Mouse (Mus musculus) limb, embryonic 14.5 days (tissue): Measurements from ENCODE around the gene Nxnl1. TPM values are rescaled to one million over a fixed set of nuclear protein-coding genes. Genes with fewer than 3 reads are reported as not detected.

Experiments used
- ATAC-seq: fragments of 200-750 bp; cut with Nextera tagmentation; 2 replicates; pipeline ENCODE4 v1.8.0; 2017; ENCODE audit warnings: low read depth, moderate number of reproducible peaks, moderate TSS enrichment; ENCODE audit not compliant: low FRiP score
- DNase-seq: peaks from one replicate; pipeline ENCODE4 v3.0.0-alpha.2; 2015; ENCODE audit warnings: low spot score
- H3K27ac ChIP-seq: fragments of 300-500 bp; sonication (generic); replicated peaks from 2 replicates; pipeline ENCODE4 v1.5.1; 2014; ENCODE audit warnings: low read depth, mild to moderate bottlenecking, low read length, moderate library complexity, mixed read lengths
- H3K27me3 ChIP-seq: fragments of 300-500 bp; sonication (generic); 2 replicates; pipeline ENCODE4 v1.6.1; 2014; ENCODE audit warnings: low read length, mixed read lengths; ENCODE audit not compliant: control insufficient read depth, insufficient read depth
- H3K36me3 ChIP-seq: fragments of 300-500 bp; sonication (generic); 2 replicates; pipeline ENCODE4 v1.6.1; 2014; ENCODE audit warnings: mild to moderate bottlenecking, low read length, moderate library complexity, mixed read lengths; ENCODE audit not compliant: control insufficient read depth, insufficient read depth
- H3K4me1 ChIP-seq: fragments of 300-500 bp; sonication (generic); 2 replicates; pipeline ENCODE4 v1.6.1; 2014; ENCODE audit warnings: antibody characterized with exemption, low read length, mixed read lengths; ENCODE audit not compliant: control insufficient read depth, insufficient read depth
- H3K4me2 ChIP-seq: fragments of 300-500 bp; sonication (generic); replicated peaks from 2 replicates; pipeline ENCODE4 v1.6.1; 2014; ENCODE audit warnings: low read depth, mild to moderate bottlenecking, low read length, moderate library complexity; ENCODE audit not compliant: severe bottlenecking
- H3K4me3 ChIP-seq: fragments of 300-500 bp; sonication (generic); replicated peaks from 2 replicates; pipeline ENCODE4 v1.5.1; 2014; ENCODE audit warnings: low read length
- H3K9ac ChIP-seq: fragments of 300-500 bp; sonication (generic); 2 replicates; pipeline ENCODE4 v1.6.1; 2014; ENCODE audit warnings: mild to moderate bottlenecking, low read depth, low read length, moderate library complexity; ENCODE audit not compliant: severe bottlenecking
- H3K9me3 ChIP-seq: fragments of 300-500 bp; sonication (generic); 2 replicates; pipeline ENCODE4 v1.6.1; 2016; ENCODE audit warnings: low read length; ENCODE audit not compliant: control insufficient read depth
- POLR2A ChIP-seq: fragments of 200-500 bp; IDR thresholded peaks from 2 replicates; pipeline ENCODE4 v1.8.0; 2012; ENCODE audit warnings: inconsistent platforms, mild to moderate bottlenecking, moderate library complexity, borderline replicate concordance; ENCODE audit not compliant: insufficient read depth, insufficient read length; ENCODE audit errors: extremely low read depth
- WGBS: fragments of 180-500 bp; shearing (Covaris S2); extraction: QIAGEN DNeasy Blood & Tissue Kit; methylation state at CpG from one replicate; pipeline ENCODE4 v1.1.7; 2014; 5-methylcytosine and 5-hydroxymethylcytosine counted together
- polyA plus RNA-seq, 2 experiments: library from polyadenylated mRNA; depleted of rRNA in 1 of 2; stranded (reverse) in 1 of 2; unstranded in 1 of 2; fragments of >200 nt; fragmentation: Nextera tagmentation in 1 of 2; extraction: Ambion mirVana in 1 of 2; gene quantifications; 2 replicates each; pipeline versions ENCODE4 v1.2.1 to v1.2.3; 2012 to 2014

The Nxnl1 gene
- polyA plus RNA-seq, 2 experiments: not detected

GRCm38 (mm10) chr8:71568941-71569340, 2.5 kb upstream of the Nxnl1 start:
- 15% methylated on average over 6 of the region's 6 CpGs for WGBS
- DNase-seq (no peak), ATAC-seq (no peak)
- H3K4me2 ChIP-seq: peak overlapping the region; percentile 88
- peaks cover 11% of the 10 kb centered on the region; the same call in 1 of the 2 replicates for H3K27me3 ChIP-seq
- peak overlapping the region; percentile 54 for H3K4me3 ChIP-seq
- peaks cover 4% of the 10 kb centered on the region for H3K9me3 ChIP-seq
- TF ChIP-seq POLR2A: no peak
- H3K27ac ChIP-seq: peak overlapping the region; percentile 81; the same call in 1 of the 2 replicates
- H3K9ac ChIP-seq: peak overlapping the region; percentile 66; the same call in 1 of the 2 replicates
- no peaks in the 10 kb centered on the region for H3K36me3 ChIP-seq
- H3K4me1 ChIP-seq: peaks cover 31% of the 10 kb centered on the region

GRCm38 (mm10) chr8:71568387-71568937, 2.1 kb upstream of the Nxnl1 start, which contains the start of gene Slc27a1:
TSS of gene Slc27a1 (plus strand) at chr8:71568882.
- ATAC-seq: no peak
- H3K27ac ChIP-seq: peak within 1 kb of the TSS; percentile 81
- DNase-seq: no peak
- peaks cover 31% of the 10 kb centered on the region for H3K4me1 ChIP-seq
- WGBS: 15% methylated on average over 13 of the region's 13 CpGs
- H3K9me3 ChIP-seq: peaks cover 4% of the 10 kb centered on the region
- peak within 1 kb of the TSS; percentile 66 for H3K9ac ChIP-seq
- H3K4me2 ChIP-seq: peak within 1 kb of the TSS; percentile 88
- H3K27me3 ChIP-seq: peaks cover 14% of the 10 kb centered on the region; the same call in 1 of the 2 replicates
- H3K36me3 ChIP-seq: no peaks in the 10 kb centered on the region
- no peak for TF ChIP-seq POLR2A
- H3K4me3 ChIP-seq: peak within 1 kb of the TSS; percentile 54

GRCm38 (mm10) chr8:71567587-71567986, 1.2 kb upstream of the Nxnl1 start:
- DNase-seq: no peak
- no peak for TF ChIP-seq POLR2A
- Histone ChIP-seq H3K36me3 (no peaks in the 10 kb centered on the region), H3K9ac (no peak overlapping the region), H3K9me3 (peaks cover 4% of the 10 kb centered on the region), H3K27me3 (peaks cover 23% of the 10 kb centered on the region), H3K4me2 (no peak overlapping the region), H3K4me1 (peaks cover 26% of the 10 kb centered on the region), H3K4me3 (no peak overlapping the region), H3K27ac (no peak overlapping the region)
- 71% methylated on average over 7 of the region's 7 CpGs for WGBS
- no peak for ATAC-seq

GRCm38 (mm10) chr8:71563992-71564391, 2.4 kb downstream of the Nxnl1 start:
- H3K9me3 ChIP-seq: peaks cover 4% of the 10 kb centered on the region
- no peaks in the 10 kb centered on the region for H3K36me3 ChIP-seq
- ATAC-seq: no peak
- H3K4me2 ChIP-seq: no peak overlapping the region
- WGBS: 84% methylated on average over 4 of the region's 4 CpGs
- no peak overlapping the region for H3K9ac ChIP-seq
- no peak for TF ChIP-seq POLR2A
- no peak overlapping the region for H3K4me3 ChIP-seq
- H3K4me1 ChIP-seq: peaks cover 9% of the 10 kb centered on the region
- H3K27ac ChIP-seq: no peak overlapping the region
- DNase-seq: no peak
- H3K27me3 ChIP-seq: peaks cover 58% of the 10 kb centered on the region

- H3K36me3 ChIP-seq: no peaks in the 10 kb centered on the region
Observed at GRCm38 (mm10) chr8:71562751-71563150, 3.6 kb downstream of the Nxnl1 start.

More at GRCm38 (mm10) chr8:71562751-71563150, 3.6 kb downstream of the Nxnl1 start:
- no peak overlapping the region for H3K9ac ChIP-seq
- DNase-seq (peak; percentile 30), ATAC-seq (no peak)
- no peak overlapping the region for H3K27ac ChIP-seq
- H3K4me3 ChIP-seq: peak overlapping the region; percentile 23
- TF ChIP-seq POLR2A: no peak
- H3K4me2 ChIP-seq: peak overlapping the region; percentile 45
- H3K9me3 ChIP-seq: peaks cover 4% of the 10 kb centered on the region
- peaks cover 6% of the 10 kb centered on the region for H3K4me1 ChIP-seq
- WGBS: under 1% methylated on average over 31 of the region's 33 CpGs
- peaks cover 63% of the 10 kb centered on the region for H3K27me3 ChIP-seq
